Mouse (Mus musculus): Measurements from ENCODE around the gene Gm28053.

The Gm28053 gene

GRCm38 (mm10) chr6:48692962-48693361 lies 25.4 kb upstream of the Gm28053 start:
- no peak for DNase-seq (ENCODE audit: low spot score)

- no peak for DNase-seq (ENCODE audit: low spot score)
Observed at GRCm38 (mm10) chr6:48696830-48697554, 21.4 kb upstream of the Gm28053 start.

- no peak for DNase-seq (ENCODE audit: low spot score)
Observed at GRCm38 (mm10) chr6:48697555-48697930, 20.9 kb upstream of the Gm28053 start.

GRCm38 (mm10) chr6:48698066-48698856 lies 20.1 kb upstream of the Gm28053 start:
- DNase-seq (ENCODE audit: low spot score), result no peak

GRCm38 (mm10) chr6:48698888-48699287 lies 19.5 kb upstream of the Gm28053 start:
- DNase-seq (ENCODE audit: low spot score), result no peak

- peak; percentile 20 for DNase-seq (ENCODE audit: low spot score)
Observed at GRCm38 (mm10) chr6:48700251-48701075, 17.9 kb upstream of the Gm28053 start.

- DNase-seq (ENCODE audit: low spot score), result no peak
Observed at GRCm38 (mm10) chr6:48702146-48702545, 16.3 kb upstream of the Gm28053 start.

- no peak for DNase-seq (ENCODE audit: low spot score)
Observed at GRCm38 (mm10) chr6:48702601-48703000, 15.8 kb upstream of the Gm28053 start.

- no peak for DNase-seq (ENCODE audit: low spot score)
Observed at GRCm38 (mm10) chr6:48704146-48704545, 14.3 kb upstream of the Gm28053 start.

GRCm38 (mm10) chr6:48706130-48706529 lies 12.3 kb upstream of the Gm28053 start:
- DNase-seq (ENCODE audit: low spot score), result no peak

- no peak for DNase-seq (ENCODE audit: low spot score)
Observed at GRCm38 (mm10) chr6:48720326-48720725, 1.9 kb downstream of the Gm28053 start.

GRCm38 (mm10) chr6:48723468-48723867 lies 5.1 kb downstream of the Gm28053 start:
- no peak for DNase-seq (ENCODE audit: low spot score)

- DNase-seq (ENCODE audit: low spot score), result no peak
Observed at GRCm38 (mm10) chr6:48725476-48725875, 7.1 kb downstream of the Gm28053 start.

GRCm38 (mm10) chr6:48727761-48728160 lies 9.4 kb downstream of the Gm28053 start:
- DNase-seq (ENCODE audit: low spot score), result no peak

GRCm38 (mm10) chr6:48732864-48733304 lies 14.5 kb downstream of the Gm28053 start:
- no peak for DNase-seq (ENCODE audit: low spot score)

- no peak for DNase-seq (ENCODE audit: low spot score)
Observed at GRCm38 (mm10) chr6:48733660-48734059, 15.3 kb downstream of the Gm28053 start.

- DNase-seq (ENCODE audit: low spot score), result no peak
Observed at GRCm38 (mm10) chr6:48737053-48737452, 18.6 kb downstream of the Gm28053 start.

- DNase-seq (ENCODE audit: low spot score), result no peak
Observed at GRCm38 (mm10) chr6:48737688-48738087, 19.3 kb downstream of the Gm28053 start.

- DNase-seq (ENCODE audit: low spot score), result no peak
Observed at GRCm38 (mm10) chr6:48738961-48739779, 20.8 kb downstream of the Gm28053 start, which contains the start of gene Gimap1. TSS of gene Gimap1 (plus strand) at chr6:48739054.

GRCm38 (mm10) chr6:48739780-48740055 lies 21.3 kb downstream of the Gm28053 start:
- DNase-seq (ENCODE audit: low spot score), result no peak

- DNase-seq (ENCODE audit: low spot score), result no peak
Observed at GRCm38 (mm10) chr6:48740501-48741169, 22.2 kb downstream of the Gm28053 start.
